Mouse (Mus musculus): Measurements from ENCODE around the gene Traf3ip1.

Traf3ip1 gene

DNA sequence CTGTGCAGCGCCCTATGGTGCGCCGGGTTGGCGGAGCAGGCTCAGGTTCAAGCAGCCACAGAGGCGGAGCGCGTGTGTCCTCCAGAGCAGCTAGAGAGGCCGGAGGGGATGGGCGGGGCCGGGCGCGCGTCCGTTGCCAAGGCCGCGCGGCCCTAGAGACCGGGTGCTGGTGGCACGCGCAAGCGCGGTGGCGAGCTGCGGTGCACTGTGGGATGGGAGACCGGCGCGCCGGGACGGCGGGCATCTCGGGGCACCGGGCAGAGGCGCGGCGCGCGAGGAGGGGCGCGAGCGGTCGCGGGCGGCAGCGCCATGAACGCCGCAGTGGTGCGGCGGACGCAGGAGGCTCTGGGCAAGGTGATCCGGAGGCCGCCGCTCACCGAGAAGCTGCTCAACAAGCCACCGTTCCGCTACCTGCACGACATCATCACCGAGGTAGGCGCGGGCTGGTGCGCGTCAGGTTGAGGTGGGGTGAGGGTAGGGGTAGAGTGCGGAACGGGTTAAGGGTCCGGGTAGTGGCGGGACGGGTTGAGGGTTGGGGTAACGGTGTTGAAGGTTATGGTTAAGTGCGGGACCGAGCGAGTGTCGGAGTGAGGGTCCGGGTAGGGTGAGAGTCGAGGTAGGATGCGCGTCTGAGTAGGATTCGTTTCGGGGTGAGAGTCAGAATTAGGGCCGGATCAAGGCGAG lies at the start of gene Traf3ip1:
TSS of gene Traf3ip1 (plus strand) at position 191 of the 684 bp plus-strand sequence.
- peak; percentile 95 for DNase-seq

DNA sequence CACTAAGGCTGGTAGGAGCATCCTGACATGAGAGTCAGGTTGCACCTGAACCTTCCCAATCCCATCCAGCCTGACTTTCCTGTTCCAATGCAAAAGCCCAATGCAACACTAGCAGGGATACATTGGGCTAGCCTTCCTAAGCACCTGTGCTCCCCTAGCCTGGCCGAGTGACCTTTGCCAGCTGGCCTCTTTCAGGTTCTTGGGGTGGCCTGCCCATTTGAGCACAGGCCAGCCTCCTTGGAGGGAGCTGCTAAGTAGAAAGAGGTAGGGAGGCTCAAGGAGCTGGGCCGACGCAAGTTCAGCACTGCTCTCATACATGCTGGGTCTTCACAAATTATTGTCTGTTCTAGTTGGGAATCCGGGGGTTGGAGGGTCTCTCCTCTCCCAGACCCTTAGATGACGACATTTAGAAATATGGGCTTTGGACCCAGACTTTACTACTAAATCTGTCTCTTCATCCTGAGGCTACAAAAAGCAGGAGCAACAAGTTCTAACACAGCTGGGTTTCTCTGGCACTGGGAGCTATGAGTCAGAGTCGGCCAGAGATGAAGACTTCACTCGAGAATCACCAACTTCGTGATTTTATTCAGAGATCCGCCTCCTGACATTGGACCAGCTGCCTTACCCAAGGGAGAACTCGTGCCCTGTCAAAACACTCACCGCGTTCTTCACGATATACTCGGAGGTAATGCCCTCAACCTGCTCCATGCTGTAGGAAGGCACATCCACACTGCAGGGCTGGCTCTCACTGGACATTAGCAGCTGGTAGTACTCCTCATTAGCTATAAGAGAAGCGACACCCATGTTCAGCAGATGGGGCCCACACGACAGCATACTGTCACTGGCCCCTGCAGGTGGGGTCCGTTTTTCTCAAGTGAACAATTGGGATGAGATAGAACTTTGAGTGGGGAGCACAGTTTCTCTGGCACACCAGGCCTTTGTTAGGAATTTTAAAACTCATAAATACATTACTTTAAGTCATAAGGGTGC lies 49.3 kb upstream of the Traf3ip1 start:
- peak; percentile 68 for DNase-seq

DNA sequence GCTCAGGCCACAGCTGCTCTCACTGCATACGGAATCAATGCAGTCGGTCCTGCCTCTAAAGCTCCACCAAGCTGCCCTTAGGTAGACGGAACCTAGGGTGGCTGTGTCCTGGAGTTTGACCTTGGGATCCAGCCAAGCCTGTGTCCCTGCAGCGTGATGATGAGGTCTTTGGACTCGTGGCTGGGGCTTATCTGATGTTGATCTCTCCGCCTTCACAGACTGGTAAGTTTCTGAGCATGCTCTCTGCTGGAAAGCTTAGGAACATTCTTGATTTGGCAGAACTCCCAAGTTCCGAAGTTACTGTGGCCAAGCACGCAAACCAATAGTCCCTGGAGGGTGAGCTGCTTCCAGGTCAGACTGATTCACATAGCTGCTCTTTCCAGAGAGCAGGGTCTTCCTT lies 48.4 kb upstream of the Traf3ip1 start:
- no peak for DNase-seq

DNA sequence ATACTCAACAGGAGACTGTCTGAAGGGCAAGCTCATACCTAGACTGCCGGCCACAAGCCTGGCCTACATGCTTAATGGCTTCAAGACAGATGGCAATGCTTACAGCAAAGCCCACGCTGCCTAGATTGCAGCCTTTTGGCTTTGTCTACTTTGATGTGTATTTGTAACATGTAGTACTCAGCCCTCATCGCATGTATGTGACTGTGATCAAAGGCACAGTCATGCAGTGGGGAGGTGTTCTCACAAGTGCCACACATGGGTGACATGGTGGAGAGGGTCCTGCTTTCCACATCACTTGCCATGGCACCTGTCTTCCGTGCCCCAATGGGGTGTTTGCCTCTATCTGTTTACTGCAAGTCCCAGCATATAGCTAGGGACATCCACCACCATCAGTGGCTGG lies 47.9 kb upstream of the Traf3ip1 start:
- no peak for DNase-seq

DNA sequence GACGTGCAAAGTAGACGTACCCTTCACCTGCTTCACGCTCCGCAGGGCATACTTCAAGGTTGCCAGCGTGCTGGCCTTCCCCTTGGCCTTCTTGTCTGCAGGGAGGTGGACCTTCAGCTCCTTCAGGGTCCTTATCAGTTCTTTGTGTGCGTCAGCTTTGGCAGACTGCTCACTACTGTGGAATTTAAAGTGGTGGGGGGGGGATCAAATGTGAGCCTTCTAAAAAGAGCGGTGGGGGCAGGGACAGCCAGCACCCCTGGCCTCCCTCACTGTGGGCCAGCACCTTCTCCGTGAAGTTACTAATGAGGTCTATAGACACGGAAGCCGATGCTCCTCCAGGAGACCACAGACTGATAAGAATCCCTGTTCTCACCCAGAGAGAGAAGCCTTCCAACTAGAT lies 45.8 kb upstream of the Traf3ip1 start:
- no peak for DNase-seq

DNA sequence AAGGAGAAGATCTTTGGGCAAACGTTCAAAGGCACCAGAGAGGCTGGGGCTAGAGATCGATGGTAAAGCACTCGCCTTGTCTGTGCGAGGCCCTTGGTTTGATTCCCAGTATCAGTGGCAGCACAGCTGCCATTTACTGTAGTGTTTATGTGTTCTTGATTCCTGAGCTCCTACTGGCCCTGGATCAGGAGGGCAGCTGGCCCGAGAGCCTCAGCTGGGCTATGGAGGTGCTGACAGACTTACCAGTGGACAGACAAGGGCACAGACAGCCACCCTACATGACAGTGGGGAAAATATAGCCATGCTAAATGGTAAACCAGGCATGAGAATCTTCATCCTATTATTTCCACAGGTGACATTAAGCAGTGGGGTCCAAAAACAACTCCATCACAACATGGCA lies 43.6 kb upstream of the Traf3ip1 start:
- DNase-seq = no peak

DNA sequence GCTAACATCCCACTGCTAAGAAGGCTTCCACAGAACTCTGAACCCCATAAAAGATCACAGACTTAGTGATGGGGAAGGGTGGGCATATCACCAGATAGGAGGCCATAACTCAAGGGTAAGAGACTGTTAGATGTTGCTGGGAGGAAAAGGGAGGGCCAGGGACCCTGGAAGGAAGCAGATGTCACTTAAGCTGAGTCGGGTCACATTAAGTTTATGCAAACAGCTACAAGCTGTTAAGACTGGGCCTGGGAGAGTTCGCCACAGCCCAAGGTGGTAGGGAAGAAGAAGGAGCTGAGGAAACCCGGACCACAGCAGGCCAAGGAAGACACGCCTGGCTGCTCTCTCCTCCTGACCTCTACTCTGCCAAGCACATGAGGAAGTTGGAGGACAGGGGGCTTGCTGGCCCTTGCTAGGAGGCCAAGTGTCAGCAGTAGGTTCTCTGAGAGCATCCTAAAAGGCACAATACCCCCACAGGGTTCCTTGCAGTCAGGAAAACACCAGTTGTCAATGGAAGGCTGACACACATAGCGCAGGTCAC lies 42.8 kb upstream of the Traf3ip1 start:
- DNase-seq = no peak

DNA sequence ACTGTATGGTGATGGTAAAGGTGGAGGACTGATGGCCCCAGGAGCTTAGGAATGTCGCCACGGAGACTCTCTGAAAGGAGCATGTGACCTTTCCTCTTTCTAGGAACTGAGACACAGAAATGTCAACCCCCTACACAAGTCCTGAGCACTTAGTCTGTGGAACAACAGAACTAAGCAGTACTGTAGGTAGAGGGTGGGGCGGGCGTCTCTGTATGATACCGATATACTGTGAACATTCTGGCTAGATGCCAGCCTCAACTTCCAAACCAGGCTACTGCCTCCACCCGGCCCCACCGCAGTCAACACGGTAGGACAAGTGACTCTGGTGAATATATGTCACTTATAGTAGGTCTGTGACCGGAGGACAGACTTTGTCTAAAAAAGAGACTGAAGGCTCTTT lies 40.5 kb upstream of the Traf3ip1 start:
- DNase-seq = no peak

DNA sequence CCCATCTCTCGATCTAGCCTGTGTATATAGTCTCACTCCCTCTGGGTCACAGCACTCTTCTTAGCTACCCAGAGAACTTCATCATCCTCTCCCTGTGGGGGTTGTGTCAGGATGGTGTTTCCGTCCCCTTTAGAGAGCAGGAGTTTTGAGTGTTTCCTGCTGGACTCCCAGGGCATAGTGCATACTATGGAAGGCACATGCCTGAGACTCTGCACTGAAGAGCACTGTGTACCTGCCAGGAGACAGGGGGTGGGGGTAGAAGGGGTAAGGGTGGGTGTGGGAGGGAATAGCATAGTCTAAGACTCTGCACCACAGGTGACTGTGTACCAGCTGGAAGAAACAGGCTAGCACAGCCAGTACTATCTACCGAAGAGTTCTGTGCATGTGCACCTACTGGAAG lies 40.1 kb upstream of the Traf3ip1 start:
- no peak for DNase-seq

DNA sequence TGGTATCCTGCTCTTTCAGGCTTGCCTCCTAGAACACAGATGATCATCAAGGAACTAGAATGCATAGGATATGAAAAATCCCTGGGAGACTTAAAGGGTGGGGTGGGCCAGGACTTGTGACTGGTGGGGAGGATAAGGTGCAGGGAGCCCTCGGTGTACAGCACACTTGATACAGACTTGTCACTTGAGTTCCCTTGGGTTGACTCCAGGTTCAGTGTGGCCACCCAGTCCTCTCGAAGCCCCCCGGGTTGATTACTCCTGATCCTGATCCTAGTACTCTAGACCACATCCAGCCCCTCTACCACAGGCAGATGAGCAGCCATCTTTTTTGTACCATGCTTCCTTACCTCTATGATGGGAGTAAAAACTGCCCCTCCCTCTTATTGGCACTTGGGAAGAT lies 39.5 kb upstream of the Traf3ip1 start:
- no peak for DNase-seq

DNA sequence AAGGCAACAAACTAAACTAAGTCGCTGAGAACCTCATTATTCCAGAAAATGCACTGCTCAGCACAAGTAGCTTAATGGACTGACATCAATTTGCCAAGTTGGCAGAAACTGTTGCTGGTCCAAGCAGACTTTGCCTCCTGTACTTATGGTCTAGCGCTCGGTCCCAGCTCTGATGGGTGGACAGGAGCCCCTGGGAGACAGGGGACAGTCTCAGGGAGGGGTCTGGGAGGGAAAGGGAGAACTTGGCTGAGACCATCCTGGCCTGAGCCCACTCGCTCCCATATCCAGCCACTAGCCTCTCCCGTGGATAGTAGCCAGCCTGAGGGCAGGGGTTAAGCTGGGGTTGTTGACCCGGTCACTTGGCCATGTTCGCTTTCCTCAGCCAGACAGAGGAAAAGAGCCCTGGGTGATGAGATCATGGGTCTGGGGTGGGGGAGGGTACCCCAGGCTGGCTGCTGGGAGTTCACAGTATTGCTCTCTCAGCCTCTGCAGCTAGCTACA lies 38.7 kb upstream of the Traf3ip1 start:
- DNase-seq = no peak

DNA sequence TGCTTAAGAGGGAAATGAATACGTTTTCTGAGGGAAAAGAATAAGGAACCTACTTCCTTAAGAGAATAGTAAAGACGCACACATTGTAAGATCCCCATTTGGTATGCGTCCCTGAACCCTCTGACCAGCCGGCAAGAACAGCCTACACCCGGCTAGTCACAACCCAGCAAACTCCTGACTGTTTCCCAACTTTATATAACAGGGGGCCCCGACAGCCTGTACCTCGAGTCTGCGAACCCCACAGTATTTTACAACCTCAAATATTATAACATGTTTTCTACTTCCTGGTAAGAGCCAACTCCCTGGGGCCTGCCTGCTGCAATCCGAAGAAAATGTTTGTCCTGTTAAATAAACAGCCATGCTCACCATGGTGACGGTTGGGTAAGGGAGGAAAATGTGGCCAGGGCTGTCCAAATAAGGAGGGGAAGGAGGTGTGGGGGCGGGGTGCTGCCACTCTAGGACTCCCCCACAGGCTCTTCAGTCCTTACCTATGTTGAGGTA lies 38.1 kb upstream of the Traf3ip1 start:
- DNase-seq = peak; percentile 33

DNA sequence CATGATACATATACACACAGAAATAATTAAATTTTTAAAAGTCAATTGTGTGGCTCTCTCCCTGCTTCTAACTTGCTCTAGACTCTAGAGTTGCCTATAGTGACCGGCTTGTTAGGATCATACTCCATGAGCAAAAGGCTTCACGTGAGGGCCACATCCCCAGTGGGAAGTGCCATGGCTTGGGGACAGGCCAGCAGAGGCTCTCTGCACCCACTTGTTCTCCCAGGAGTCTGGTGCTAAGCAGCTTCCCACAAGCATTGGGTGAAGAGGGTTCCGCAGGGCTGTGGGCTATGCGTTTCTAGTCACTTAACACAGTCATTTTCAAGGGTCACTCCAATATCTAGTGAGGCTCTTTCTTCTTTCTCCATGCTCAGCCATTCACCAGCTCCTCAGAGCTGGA lies 37.3 kb upstream of the Traf3ip1 start:
- no peak for DNase-seq

DNA sequence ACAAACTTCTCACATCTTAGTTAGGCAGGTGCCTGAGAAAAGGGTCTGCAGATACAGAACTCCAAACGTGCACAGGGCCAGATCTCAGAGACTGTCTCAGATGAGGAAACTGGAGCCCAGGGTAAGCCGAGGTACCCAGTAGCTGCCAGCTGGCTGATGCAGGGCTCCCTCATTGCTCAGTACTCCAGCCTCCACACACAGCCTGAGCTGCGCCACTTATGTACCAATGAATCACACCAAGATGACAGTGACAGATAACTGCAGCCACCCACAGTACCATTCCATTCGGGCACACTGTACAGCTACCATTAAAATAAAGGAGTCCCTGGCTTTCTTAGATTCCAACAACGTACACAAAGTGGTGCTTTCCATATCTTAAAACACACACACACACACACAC lies 36.7 kb upstream of the Traf3ip1 start:
- DNase-seq = peak; percentile 89

DNA sequence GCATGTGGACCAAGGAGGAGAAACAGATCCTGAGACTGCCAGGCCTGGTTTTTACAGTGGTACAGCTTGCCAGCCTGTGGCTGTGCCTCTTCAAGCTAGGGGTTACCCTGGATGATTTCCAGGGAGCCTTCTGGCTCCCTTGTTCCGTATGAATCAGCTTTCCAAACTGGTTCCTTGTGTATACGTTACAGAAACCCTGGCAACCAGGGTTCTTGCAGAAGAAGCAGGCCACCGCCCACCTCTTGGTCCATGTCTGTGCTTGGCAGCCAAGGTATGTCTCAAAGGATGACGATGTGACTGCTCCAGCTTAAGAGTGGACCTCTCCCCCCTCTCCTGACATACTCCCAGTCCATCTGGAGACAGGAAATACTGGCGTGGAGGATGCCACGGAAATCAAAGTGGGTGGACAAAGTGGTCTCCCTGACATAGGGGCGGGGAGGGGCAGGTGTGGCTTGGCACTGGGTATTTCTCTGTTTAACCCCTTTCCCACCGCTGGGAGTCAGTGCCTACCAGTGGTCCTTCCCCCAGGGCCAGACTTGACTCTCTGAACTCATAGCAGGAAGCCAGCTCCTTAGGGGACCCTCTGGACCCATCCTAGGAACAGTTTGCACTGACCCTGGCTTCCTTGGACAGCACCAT lies 36.1 kb upstream of the Traf3ip1 start:
- peak; percentile 82 for DNase-seq

DNA sequence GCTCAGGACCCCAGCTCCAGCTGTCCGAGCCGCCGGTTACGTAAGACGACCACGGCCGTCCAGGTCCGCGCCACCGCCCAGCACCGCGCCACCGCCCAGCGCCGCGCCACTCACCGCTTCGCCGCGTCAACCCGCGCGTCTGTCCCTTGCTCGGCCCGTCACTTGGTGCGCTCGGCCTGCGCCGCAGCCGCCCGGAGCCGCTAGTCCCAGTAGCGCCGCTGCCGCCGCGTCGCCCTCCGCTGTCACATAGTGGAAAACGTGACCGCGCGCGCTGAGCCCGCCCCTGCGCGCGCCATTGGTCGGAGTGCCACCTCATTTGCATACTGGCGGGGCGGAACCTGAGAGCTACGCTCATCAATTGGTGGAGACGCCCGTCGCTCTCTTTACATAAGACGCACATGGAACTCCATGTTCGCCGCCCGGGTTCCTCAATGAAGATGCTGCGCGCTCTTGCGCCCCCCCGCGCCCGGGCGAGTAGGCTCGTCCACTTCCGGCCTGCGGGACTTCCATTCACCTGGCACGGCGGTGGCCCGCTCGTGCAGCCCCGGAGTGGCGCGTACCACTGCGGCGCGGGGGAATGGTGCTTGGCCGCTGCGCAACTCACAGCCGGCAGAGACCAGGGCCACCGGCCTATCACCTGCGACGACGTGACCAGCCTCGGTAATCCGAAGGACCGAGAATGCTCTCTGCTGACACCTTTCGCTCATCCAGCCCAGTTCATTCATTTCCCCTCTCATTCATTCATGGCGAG lies 35.2 kb upstream of the Traf3ip1 start, which contains the start of gene Per2:
TSS of gene Per2 (minus strand) at position 266 of the 751 bp plus-strand sequence.
- DNase-seq = peak; percentile 99

DNA sequence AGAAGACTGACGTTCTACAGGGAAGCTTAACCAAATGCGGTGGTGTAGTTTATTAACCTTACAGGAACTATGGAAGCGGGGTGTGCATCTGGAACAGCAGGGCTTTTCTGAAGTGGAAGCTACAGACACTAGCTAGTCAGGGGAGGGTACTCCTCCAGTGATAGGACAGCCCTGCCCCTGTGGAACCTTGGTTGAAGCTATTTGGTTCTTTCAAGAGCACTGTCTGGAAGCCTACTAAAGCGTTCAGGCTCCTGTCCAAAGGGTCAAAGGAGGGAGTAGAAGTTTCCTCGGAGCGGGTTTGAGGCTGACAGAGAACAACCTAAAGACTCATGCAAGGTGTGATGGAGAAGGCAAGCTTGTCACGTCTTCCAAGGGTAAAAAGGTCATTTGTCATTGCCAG lies 34.4 kb upstream of the Traf3ip1 start:
- no peak for DNase-seq

DNA sequence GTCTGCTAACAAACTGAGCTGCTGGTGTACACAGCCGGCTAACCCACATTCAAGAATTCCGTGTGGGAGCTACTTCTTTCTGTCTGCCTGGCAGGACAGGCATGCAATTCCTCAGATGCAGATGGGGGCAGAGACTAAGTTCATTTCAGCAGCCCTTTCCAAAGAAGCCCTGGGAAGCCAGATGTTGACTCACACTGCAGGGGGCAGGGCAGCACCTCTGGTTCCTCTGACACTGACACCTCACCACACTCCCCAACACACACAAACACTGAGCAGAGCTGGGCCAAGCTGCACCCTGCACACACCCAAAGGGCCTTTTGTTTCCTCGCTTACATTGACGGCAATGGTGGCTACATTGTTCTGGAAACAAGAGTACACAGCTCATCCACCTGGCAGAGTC lies 33.9 kb upstream of the Traf3ip1 start:
- no peak for DNase-seq

DNA sequence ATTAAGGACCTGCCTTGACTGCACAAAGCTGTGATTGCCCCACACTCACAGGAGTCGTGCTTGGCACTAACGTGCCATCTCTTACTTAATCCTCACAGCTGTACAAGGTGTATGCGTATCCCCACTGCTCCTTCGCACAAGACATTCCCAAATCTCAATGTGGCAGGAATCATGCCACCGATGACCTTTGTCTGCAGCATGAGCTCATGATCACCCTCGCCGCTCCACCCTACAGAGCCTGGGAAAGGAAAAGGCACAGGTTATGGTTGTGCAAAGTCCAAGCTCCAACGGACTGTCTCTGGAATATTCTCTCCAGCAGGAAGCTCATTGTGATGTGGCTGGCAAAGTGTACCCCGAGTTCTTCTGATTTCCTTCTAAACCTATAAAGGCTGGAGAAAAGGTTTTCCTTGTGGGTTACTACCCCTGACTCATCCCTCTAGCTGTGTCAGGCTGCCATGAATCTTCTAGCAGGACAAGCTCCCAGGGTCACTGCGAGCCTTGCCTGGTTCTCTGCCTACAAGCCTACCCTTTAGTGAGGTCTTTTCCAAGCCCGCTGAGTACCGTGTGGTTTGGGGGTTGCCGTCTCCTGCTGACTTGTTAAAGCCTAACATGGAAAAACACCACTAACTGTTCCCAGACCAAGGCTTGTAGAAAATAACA lies 31.0 kb upstream of the Traf3ip1 start:
- no peak for DNase-seq

DNA sequence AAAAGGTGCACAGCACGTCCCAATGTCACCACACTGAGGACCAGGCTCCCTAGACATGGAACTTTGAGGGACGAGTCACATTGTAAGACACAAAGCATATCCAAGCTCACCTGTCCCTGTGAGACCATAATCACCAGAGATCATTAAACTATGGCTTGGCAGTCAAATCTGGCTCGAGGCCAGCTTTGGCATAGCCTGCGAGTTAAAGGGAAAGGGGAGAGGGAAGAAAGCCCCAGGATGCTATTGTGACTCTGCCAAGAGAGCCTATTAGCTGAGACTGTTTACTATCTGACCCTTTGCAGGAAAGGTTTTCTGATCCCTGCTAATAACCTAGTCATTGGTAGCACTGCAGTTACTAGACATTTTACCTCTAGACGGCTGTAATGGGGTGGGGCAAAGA lies 30.0 kb upstream of the Traf3ip1 start:
- no peak for DNase-seq

DNA sequence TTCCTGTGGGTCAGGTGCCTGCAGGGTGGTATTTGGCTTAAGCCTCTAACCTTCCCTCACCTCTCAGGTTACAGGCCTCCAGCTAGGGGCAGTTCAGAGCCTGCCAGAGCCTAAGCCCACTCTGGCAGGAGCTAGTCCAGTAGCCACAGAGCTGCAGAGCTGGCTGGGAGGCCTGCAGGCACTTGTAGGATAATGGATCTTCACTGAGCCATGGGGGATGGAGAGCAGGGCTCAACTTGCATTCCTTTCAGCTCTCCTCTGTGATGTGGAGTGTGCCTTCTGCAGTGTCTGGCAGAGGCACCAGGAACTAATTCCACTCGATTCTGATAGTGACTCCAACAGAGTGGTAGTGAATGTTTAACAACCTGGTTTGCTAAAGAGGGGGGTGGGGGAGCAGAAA lies 29.2 kb upstream of the Traf3ip1 start:
- no peak for DNase-seq

DNA sequence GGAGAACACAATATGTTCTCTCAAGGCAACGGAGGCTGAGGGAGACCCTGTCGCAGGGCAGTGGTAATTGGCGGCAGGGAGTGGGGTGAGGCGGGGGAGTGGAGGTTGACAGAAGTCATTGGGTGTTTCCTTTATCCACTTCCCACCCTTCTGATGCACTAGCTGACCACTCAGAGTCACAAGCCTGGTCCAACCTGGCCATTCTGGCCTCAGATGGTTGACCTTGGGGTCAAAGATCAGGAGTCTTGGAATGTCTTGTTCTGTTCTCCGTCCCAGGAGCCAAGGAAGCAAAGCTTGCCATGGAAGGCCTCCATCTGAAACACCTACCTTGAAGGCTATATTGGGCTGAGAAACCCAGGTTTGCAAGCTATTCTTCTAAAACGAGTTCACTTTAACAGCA lies 28.3 kb upstream of the Traf3ip1 start:
- no peak for DNase-seq
